In genomic region chr14:8615636-8616035, GRCm38 (mm10) we compare ENCODE assay signal across 14 mouse cellular contexts. TPM values are rescaled to one million over a fixed set of nuclear protein-coding genes. Genes with fewer than 3 reads are reported as not detected.
DNase-seq lines count a peak whose midpoint lies in the region; ATAC-seq and TF ChIP-seq lines count a peak whose summit lies in the region.
"Had no signal": no experiment of that assay in that cellular context is flagged by ENCODE, and none has a peak within 500 bp of the region (broad histone marks: within the 10 kb centered on the region; RNA-seq: fewer than 3 reads in every experiment).

No protein-coding gene starts in this region.

- H3K4me3 ChIP-seq in embryonic facial prominence, embryonic 14.5 days (ENCODE audit: low read depth, low read length) = no peak overlapping the region
- no peak overlapping the region for H3K4me3 ChIP-seq in embryonic facial prominence, embryonic 10.5 days
- H3K4me3 ChIP-seq in E14TG2a.4 (replicated peaks; ENCODE audit: low read length) = 0 out of 2 replicates have a peak overlapping the region, but pooled peaks have one; percentile 7
- H3K4me3 ChIP-seq in thymus, adult 2 months (ENCODE audit: control insufficient read depth, insufficient read depth, low read length) = no peak overlapping the region
- no peak overlapping the region for H3K4me3 ChIP-seq in midbrain, embryonic 14.5 days (replicated peaks; ENCODE audit: low read depth, low read length)
- H3K4me3 ChIP-seq in hindbrain, embryonic 12.5 days = no peak overlapping the region
- H3K4me3 ChIP-seq: embryonic facial prominence, embryonic 13.5 days; midbrain, embryonic 12.5 days; neural tube, embryonic 13.5 days had no signal

- H3K4me1 ChIP-seq in embryonic facial prominence, embryonic 14.5 days (ENCODE audit: control insufficient read depth, insufficient read depth, low read length) = no peaks in the 10 kb centered on the region
- H3K4me1 ChIP-seq in embryonic facial prominence, embryonic 10.5 days = peaks cover 5% of the 10 kb centered on the region; the same call in 1 of the 2 replicates
- peaks cover 63% of the 10 kb centered on the region for H3K4me1 ChIP-seq in E14TG2a.4 (replicated peaks; ENCODE audit: low read depth, low read length)
- H3K4me1 ChIP-seq in thymus, adult 2 months (replicated peaks; ENCODE audit: control insufficient read depth, insufficient read depth, low read length) = peaks cover 11% of the 10 kb centered on the region
- H3K4me1 ChIP-seq in midbrain, embryonic 14.5 days (ENCODE audit: control insufficient read depth, insufficient read depth, low read length) = no peaks in the 10 kb centered on the region
- no peaks in the 10 kb centered on the region for H3K4me1 ChIP-seq in hindbrain, embryonic 12.5 days
- H3K4me1 ChIP-seq: midbrain, embryonic 12.5 days had no signal

- no peak overlapping the region for H3K4me2 ChIP-seq in embryonic facial prominence, embryonic 14.5 days (ENCODE audit: low read depth, low read length)
- H3K4me2 ChIP-seq in midbrain, embryonic 14.5 days (ENCODE audit: low read length) = no peak overlapping the region
- H3K4me2 ChIP-seq in hindbrain, embryonic 12.5 days (replicated peaks) = no peak overlapping the region
- H3K4me2 ChIP-seq: embryonic facial prominence, embryonic 13.5 days; liver, embryonic 11.5 days; midbrain, embryonic 12.5 days; neural tube, embryonic 13.5 days had no signal

- no peaks in the 10 kb centered on the region for H3K9me3 ChIP-seq in embryonic facial prominence, embryonic 14.5 days (ENCODE audit: control insufficient read depth, low read length)
- no peaks in the 10 kb centered on the region for H3K9me3 ChIP-seq in embryonic facial prominence, embryonic 10.5 days
- H3K9me3 ChIP-seq in E14TG2a.4 (ENCODE audit: low read length) = no peaks in the 10 kb centered on the region
- no peaks in the 10 kb centered on the region for H3K9me3 ChIP-seq in midbrain, embryonic 14.5 days (ENCODE audit: control insufficient read depth, low read length)
- no peaks in the 10 kb centered on the region for H3K9me3 ChIP-seq in hindbrain, embryonic 12.5 days (replicated peaks)
- H3K9me3 ChIP-seq: embryonic facial prominence, embryonic 13.5 days; midbrain, embryonic 12.5 days; neural tube, embryonic 13.5 days had no signal

- DNase-seq in embryonic facial prominence, embryonic 14.5 days (ENCODE audit: low spot score) = peak; percentile 39
- DNase-seq in embryonic facial prominence, embryonic 10.5 days (ENCODE audit: low spot score) = no peak
- peak; percentile 3 for DNase-seq in induced T-regulatory cell, adult 2 months (ENCODE audit: low read depth)
- peak; percentile 35 for DNase-seq in thymus, adult 2 months
- DNase-seq in midbrain, embryonic 14.5 days = no peak
- no peak for DNase-seq in yolk sac, embryonic 10.5 days (ENCODE audit: low spot score)
- DNase-seq: cerebellum, adult 8-10 months; kidney, adult 11 months had no signal

- H3K27ac ChIP-seq in embryonic facial prominence, embryonic 14.5 days (replicated peaks; ENCODE audit: low read depth, low read length) = no peak overlapping the region
- no peak overlapping the region for H3K27ac ChIP-seq in embryonic facial prominence, embryonic 10.5 days (replicated peaks)
- H3K27ac ChIP-seq in thymus, adult 2 months (ENCODE audit: control insufficient read depth, insufficient read depth, low read length) = peak overlapping the region; percentile 68
- H3K27ac ChIP-seq in midbrain, embryonic 14.5 days (replicated peaks; ENCODE audit: low read depth, low read length) = no peak overlapping the region
- H3K27ac ChIP-seq in hindbrain, embryonic 12.5 days = no peak overlapping the region
- H3K27ac ChIP-seq: embryonic facial prominence, embryonic 13.5 days; midbrain, embryonic 12.5 days; neural tube, embryonic 13.5 days had no signal

- TF ChIP-seq POLR2A in thymus, adult 2 months (IDR thresholded peaks at IDR 0.05; ENCODE audit: control insufficient read depth, extremely low read depth, insufficient read depth, low read length, poor library complexity) = no peak

- no peak for TF ChIP-seq CTCF in E14TG2a.4 (conservative IDR thresholded peaks at IDR 0.05; ENCODE audit: low read length)
- no peak for TF ChIP-seq CTCF in thymus, adult 2 months (IDR thresholded peaks at IDR 0.05; ENCODE audit: borderline replicate concordance, control insufficient read depth, extremely low read depth, insufficient read depth, low read length, poor library complexity)

- ATAC-seq in embryonic facial prominence, embryonic 14.5 days (ENCODE audit: low read depth) = no peak
- no peak for ATAC-seq in midbrain, embryonic 14.5 days (ENCODE audit: low FRiP score, low TSS enrichment)
- no peak for ATAC-seq in hindbrain, embryonic 12.5 days (ENCODE audit: low FRiP score)

- H3K27me3 ChIP-seq in embryonic facial prominence, embryonic 14.5 days (replicated peaks; ENCODE audit: control insufficient read depth, insufficient read depth, low read length) = no peaks in the 10 kb centered on the region
- H3K27me3 ChIP-seq in embryonic facial prominence, embryonic 10.5 days (replicated peaks; ENCODE audit: low read depth, poor library complexity, severe bottlenecking) = no peaks in the 10 kb centered on the region
- H3K27me3 ChIP-seq in E14TG2a.4 (ENCODE audit: insufficient read depth, low read length) = no peaks in the 10 kb centered on the region
- H3K27me3 ChIP-seq in thymus, adult 2 months (ENCODE audit: control insufficient read depth, insufficient read depth, low read length) = no peaks in the 10 kb centered on the region
- no peaks in the 10 kb centered on the region for H3K27me3 ChIP-seq in midbrain, embryonic 14.5 days (ENCODE audit: control insufficient read depth, insufficient read depth, low read length)
- H3K27me3 ChIP-seq in hindbrain, embryonic 12.5 days = no peaks in the 10 kb centered on the region
- H3K27me3 ChIP-seq: embryonic facial prominence, embryonic 13.5 days; midbrain, embryonic 12.5 days; neural tube, embryonic 13.5 days had no signal

- no peak overlapping the region for H3K9ac ChIP-seq in embryonic facial prominence, embryonic 14.5 days (ENCODE audit: low read depth, low read length)
- H3K9ac ChIP-seq in midbrain, embryonic 14.5 days (replicated peaks; ENCODE audit: low read length) = no peak overlapping the region
- no peak overlapping the region for H3K9ac ChIP-seq in hindbrain, embryonic 12.5 days
- H3K9ac ChIP-seq: embryonic facial prominence, embryonic 13.5 days; midbrain, embryonic 12.5 days; neural tube, embryonic 13.5 days had no signal

- WGBS in embryonic facial prominence, embryonic 14.5 days = 36% methylated on average over 7 of the region's 7 CpGs
- 56% methylated on average over 7 of the region's 7 CpGs for WGBS in embryonic facial prominence, embryonic 10.5 days
- WGBS in thymus, adult 2 months = 32% methylated on average over 7 of the region's 7 CpGs
- WGBS in midbrain, embryonic 14.5 days = 78% methylated on average over 7 of the region's 7 CpGs
- 71% methylated on average over 7 of the region's 7 CpGs for WGBS in hindbrain, embryonic 12.5 days

- no peaks in the 10 kb centered on the region for H3K36me3 ChIP-seq in embryonic facial prominence, embryonic 14.5 days (ENCODE audit: control insufficient read depth, insufficient read depth, low read length)
- no peaks in the 10 kb centered on the region for H3K36me3 ChIP-seq in embryonic facial prominence, embryonic 10.5 days (replicated peaks)
- no peaks in the 10 kb centered on the region; the same call in 1 of the 2 replicates for H3K36me3 ChIP-seq in E14TG2a.4 (ENCODE audit: insufficient read depth, low read length)
- H3K36me3 ChIP-seq in thymus, adult 2 months (ENCODE audit: control insufficient read depth, insufficient read depth, low read length) = no peaks in the 10 kb centered on the region
- H3K36me3 ChIP-seq in midbrain, embryonic 14.5 days (ENCODE audit: control insufficient read depth, insufficient read depth, low read length) = no peaks in the 10 kb centered on the region
- H3K36me3 ChIP-seq in hindbrain, embryonic 12.5 days = no peaks in the 10 kb centered on the region
- H3K36me3 ChIP-seq: embryonic facial prominence, embryonic 13.5 days; midbrain, embryonic 12.5 days; neural tube, embryonic 13.5 days had no signal

RNA-seq across cellular contexts. Expression of gene 4930452B06Rik, which starts 50.4 kb away (rescaled TPM):
- polyA plus RNA-seq in embryonic facial prominence, embryonic 14.5 days (2014; fragmentation: Nextera tagmentation; extraction: Ambion mirVana) = 10.2 and 11.0 TPM in 2 replicates
- polyA plus RNA-seq in embryonic facial prominence, embryonic 10.5 days (2016; fragmentation: Nextera tagmentation; extraction: Ambion mirVana) = 11.1 and 12.7 TPM in 2 replicates
- 1.1 and 1.4 TPM in 2 replicates for polyA plus RNA-seq in thymus, adult 2 months (2012; rRNA removed)
- 4.5 and 5.1 TPM in 2 replicates for polyA plus RNA-seq in midbrain, embryonic 14.5 days (2014; fragmentation: Nextera tagmentation; extraction: Ambion mirVana)
- polyA plus RNA-seq in hindbrain, embryonic 12.5 days (2016; fragmentation: Nextera tagmentation; extraction: Ambion mirVana) = 7.7 and 9.1 TPM in 2 replicates

Comparison
In these comparisons a context has a peak if more than half of its experiments do, and no peak if none do; other contexts are left out.
1. DNase-seq: peak in embryonic facial prominence, embryonic 14.5 days (single experiment), induced T-regulatory cell, adult 2 months (single experiment) and thymus, adult 2 months (single experiment); none in embryonic facial prominence, embryonic 10.5 days (single experiment), midbrain, embryonic 14.5 days (single experiment) and yolk sac, embryonic 10.5 days (single experiment).